Mouse (Mus musculus) liver, adult 2 months (tissue): ENCODE data around the gene Irf2bp2.

ENCODE experiments used
- CTCF ChIP-seq: fragments of 200-500 bp; IDR thresholded peaks from 2 replicates; pipeline ENCODE4 v1.5.1; 2011; ENCODE audit warnings: low read depth, low read length, control low read depth
- POLR2A ChIP-seq: fragments of 200-500 bp; IDR thresholded peaks from 2 replicates; pipeline ENCODE4 v1.6.1; 2011; ENCODE audit warnings: low read length, control low read depth; ENCODE audit not compliant: insufficient read depth; ENCODE audit errors: extremely low read depth

GRCm38 (mm10) chr8:126598218-126598617 is 4.4 kb upstream of the Irf2bp2 start:
- TF ChIP-seq POLR2A (no peak), CTCF (no peak)
